Mouse (Mus musculus) cerebellum, adult 2 months (tissue): ENCODE data around the gene Tenm2.

Experiments used
- CTCF ChIP-seq: fragments of 200-500 bp; IDR thresholded peaks from 2 replicates; pipeline ENCODE4 v1.5.1; 2011; ENCODE audit warnings: low read depth, mild to moderate bottlenecking, control low read depth, low read length, moderate library complexity, borderline replicate concordance; ENCODE audit not compliant: insufficient read depth
- POLR2A ChIP-seq: fragments of 200-500 bp; IDR thresholded peaks from 2 replicates; pipeline ENCODE4 v1.6.1; 2011; ENCODE audit warnings: low read length, control low read depth, borderline replicate concordance; ENCODE audit not compliant: insufficient read depth

DNA sequence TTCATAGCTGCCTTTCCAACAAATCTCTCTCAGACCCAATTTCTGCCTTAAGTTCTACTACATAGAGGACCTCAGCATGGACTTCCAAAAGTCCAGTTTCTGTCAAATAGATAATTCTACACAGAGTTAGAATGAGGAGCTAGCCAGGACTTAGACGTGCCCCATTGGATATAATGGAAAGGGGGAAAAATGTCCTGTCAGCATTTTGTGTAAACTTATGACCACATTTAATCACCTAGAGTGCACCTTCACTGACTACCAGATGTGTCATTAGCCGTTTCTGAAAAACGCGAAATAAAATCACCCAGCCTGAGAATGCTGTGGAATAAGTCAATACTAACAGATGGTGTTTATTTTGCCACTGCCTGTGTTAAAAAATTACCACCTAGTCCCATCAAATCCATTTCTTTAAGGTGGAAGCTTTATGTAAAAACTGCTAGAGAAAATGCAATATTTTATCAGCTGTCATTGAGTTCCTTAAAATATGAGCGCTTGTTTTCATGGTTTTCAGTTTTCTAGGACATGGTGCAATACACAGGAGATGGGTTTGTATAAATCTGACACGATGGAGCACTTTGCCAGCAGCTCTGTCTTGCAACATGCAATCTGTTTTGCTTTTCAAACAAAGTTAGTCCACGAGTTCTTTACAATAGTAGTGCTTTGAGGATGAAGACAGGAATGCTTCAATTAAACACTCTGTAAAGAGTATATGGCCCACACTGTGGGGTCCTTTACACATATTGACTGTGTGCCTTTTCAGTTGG is 674.8 kb downstream of the Tenm2 start:
- TF ChIP-seq CTCF = no peak
- no peak for TF ChIP-seq POLR2A
